Mouse (Mus musculus) midbrain, postnatal 0 days (tissue): ENCODE results near the gene Mgat5. TPM values are rescaled to one million over a fixed set of nuclear protein-coding genes. Genes with fewer than 3 reads are reported as not detected.

Experiments used
- ATAC-seq: fragments of 200-750 bp; cut with Nextera tagmentation; 2 replicates; pipeline ENCODE4 v1.8.0; 2017; ENCODE audit warnings: moderate number of reproducible peaks, mild to moderate bottlenecking, moderate TSS enrichment, moderate library complexity; ENCODE audit not compliant: low FRiP score
- DNase-seq: peaks from one replicate; pipeline ENCODE4 v3.0.0-alpha.2; 2015; ENCODE audit warnings: low spot score
- H3K27ac ChIP-seq: fragments of 300-500 bp; sonication (generic); 2 replicates; pipeline ENCODE4 v1.5.1; 2014; ENCODE audit warnings: low read depth, mild to moderate bottlenecking, low read length, mixed read lengths
- H3K27me3 ChIP-seq: fragments of 300-500 bp; sonication (generic); 2 replicates; pipeline ENCODE4 v1.6.1; 2014; ENCODE audit warnings: low read length, control low read depth, mixed read lengths; ENCODE audit not compliant: insufficient read depth
- H3K36me3 ChIP-seq: fragments of 300-500 bp; sonication (generic); 2 replicates; pipeline ENCODE4 v1.6.1; 2014; ENCODE audit warnings: low read length, control low read depth, mixed read lengths; ENCODE audit not compliant: insufficient read depth
- H3K4me1 ChIP-seq: fragments of 300-500 bp; sonication (generic); 2 replicates; pipeline ENCODE4 v1.6.1; 2014; ENCODE audit warnings: mild to moderate bottlenecking, control low read depth, antibody characterized with exemption, low read length, mixed read lengths; ENCODE audit not compliant: insufficient read depth
- H3K4me2 ChIP-seq: fragments of 300-500 bp; sonication (generic); 2 replicates; pipeline ENCODE4 v1.6.1; 2014; ENCODE audit warnings: low read depth, mild to moderate bottlenecking, low read length, mixed read lengths; ENCODE audit not compliant: poor library complexity, severe bottlenecking
- H3K4me3 ChIP-seq: fragments of 300-500 bp; sonication (generic); 2 replicates; pipeline ENCODE4 v1.5.1; 2014; ENCODE audit warnings: low read depth, mild to moderate bottlenecking, low read length, moderate library complexity
- H3K9ac ChIP-seq: fragments of 300-500 bp; sonication (generic); replicated peaks from 2 replicates; pipeline ENCODE4 v1.6.1; 2014; ENCODE audit warnings: mild to moderate bottlenecking, low read length, moderate library complexity, mixed read lengths; ENCODE audit not compliant: poor library complexity, severe bottlenecking
- H3K9me3 ChIP-seq: fragments of 300-500 bp; sonication (generic); 2 replicates; pipeline ENCODE4 v1.6.1; 2016; ENCODE audit warnings: low read length, control low read depth
- CTCF ChIP-seq: IDR thresholded peaks from 2 replicates; pipeline ENCODE4 v1.5.1; 2016; ENCODE audit warnings: antibody characterized with exemption, mild to moderate bottlenecking
- WGBS: fragments of 180-500 bp; shearing (Covaris S2); extraction: QIAGEN DNeasy Blood & Tissue Kit; methylation state at CpG from one replicate; pipeline ENCODE4 v1.1.7; 2014; 5-methylcytosine and 5-hydroxymethylcytosine counted together
- polyA plus RNA-seq: library from polyadenylated mRNA; unstranded; fragments of >200 nt; fragmentation: Nextera tagmentation; extraction: Ambion mirVana; gene quantifications from 2 replicates; pipeline ENCODE4 v1.2.1, GENCODE M21; 2015
- total RNA-seq: library from RNA; depleted of rRNA; stranded (reverse); fragments of >200 nt; gene quantifications from 2 replicates; pipeline ENCODE4 v1.2.3, GENCODE M21; 2014

Mgat5 gene
- total and polyA plus RNA-seq, 2 experiments from 2014 or later: 13.0 to 56.5 TPM

GRCm38 (mm10) chr1:127169516-127169915 is 35.3 kb upstream of the Mgat5 start:
- no peak for TF ChIP-seq CTCF
- WGBS: 83% methylated on average over 8 of the region's 8 CpGs
- Histone ChIP-seq H3K27ac (no peak overlapping the region), H3K4me1 (no peaks in the 10 kb centered on the region), H3K27me3 (no peaks in the 10 kb centered on the region), H3K36me3 (no peaks in the 10 kb centered on the region), H3K9ac (no peak overlapping the region), H3K9me3 (no peaks in the 10 kb centered on the region), H3K4me2 (no peak overlapping the region), H3K4me3 (no peak overlapping the region)
- ATAC-seq (no peak), DNase-seq (no peak)

- no peaks in the 10 kb centered on the region for H3K9me3 ChIP-seq
- no peak for TF ChIP-seq CTCF
- WGBS: 92% methylated on average over 7 of the region's 7 CpGs
- H3K36me3 ChIP-seq: no peaks in the 10 kb centered on the region
- no peak overlapping the region for H3K27ac ChIP-seq
- DNase-seq (no peak), ATAC-seq (no peak)
- H3K4me2 ChIP-seq: no peak overlapping the region
- H3K4me1 ChIP-seq: no peaks in the 10 kb centered on the region
- H3K4me3 ChIP-seq: no peak overlapping the region
- H3K9ac ChIP-seq: no peak overlapping the region
- no peaks in the 10 kb centered on the region for H3K27me3 ChIP-seq
Observed at GRCm38 (mm10) chr1:127171361-127171760, 33.5 kb upstream of the Mgat5 start.

DNA sequence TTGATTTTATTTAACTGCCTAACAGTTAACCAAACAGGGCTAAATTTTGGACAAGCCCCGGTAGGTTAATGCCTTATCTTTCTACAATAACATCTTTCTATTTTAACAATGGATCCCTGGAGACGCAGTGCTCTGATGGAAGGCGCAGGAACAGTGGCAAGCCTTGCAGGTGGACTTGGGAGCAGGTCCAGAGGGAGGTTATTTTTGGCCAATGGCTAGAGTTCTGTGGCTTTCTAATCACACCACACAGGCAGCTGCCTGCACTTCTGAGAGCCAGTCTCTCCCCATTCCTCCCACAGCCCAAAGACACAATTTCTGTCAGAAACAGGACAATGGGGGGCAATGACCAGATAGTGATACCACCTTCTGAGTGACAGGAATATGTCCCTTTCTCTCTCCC is 31.4 kb upstream of the Mgat5 start:
- Histone ChIP-seq H3K4me3 (no peak overlapping the region), H3K27me3 (no peaks in the 10 kb centered on the region), H3K4me1 (no peaks in the 10 kb centered on the region), H3K9ac (no peak overlapping the region), H3K9me3 (no peaks in the 10 kb centered on the region), H3K36me3 (no peaks in the 10 kb centered on the region), H3K27ac (no peak overlapping the region), H3K4me2 (no peak overlapping the region)
- no peak for DNase-seq
- WGBS: 72% methylated on average over 3 of the region's 3 CpGs
- ATAC-seq: no peak
- TF ChIP-seq CTCF: no peak

GRCm38 (mm10) chr1:127192396-127192795 is 12.4 kb upstream of the Mgat5 start:
- Histone ChIP-seq H3K4me2 (no peak overlapping the region), H3K36me3 (no peaks in the 10 kb centered on the region), H3K27ac (no peak overlapping the region), H3K27me3 (no peaks in the 10 kb centered on the region), H3K9ac (no peak overlapping the region), H3K4me3 (no peak overlapping the region), H3K4me1 (no peaks in the 10 kb centered on the region), H3K9me3 (no peaks in the 10 kb centered on the region)
- ATAC-seq (no peak), DNase-seq (no peak)
- WGBS: 85% methylated on average over 6 of the region's 6 CpGs
- no peak for TF ChIP-seq CTCF

DNA sequence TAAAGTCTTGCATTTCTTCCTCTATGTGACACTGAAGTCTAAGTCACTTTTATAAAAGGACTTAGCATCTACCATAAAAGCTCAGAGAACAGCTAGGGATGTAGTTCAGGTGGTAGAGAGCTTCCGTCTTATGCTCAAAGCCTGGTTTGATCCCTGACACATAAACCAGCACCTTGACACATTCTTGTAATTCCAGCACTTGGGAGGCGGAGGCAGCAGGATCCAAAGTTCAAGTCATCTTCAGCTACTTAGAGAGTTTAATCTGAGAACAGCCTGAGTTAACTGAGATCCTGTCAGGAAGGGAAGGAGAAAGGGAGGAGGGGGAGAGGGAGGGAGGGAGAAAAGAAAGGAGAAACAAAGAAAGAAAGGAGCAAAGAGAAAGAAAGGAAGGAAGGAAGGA is 5.6 kb upstream of the Mgat5 start:
- WGBS: 74% methylated on average over 2 of the region's 2 CpGs
- ATAC-seq: no peak

DNA sequence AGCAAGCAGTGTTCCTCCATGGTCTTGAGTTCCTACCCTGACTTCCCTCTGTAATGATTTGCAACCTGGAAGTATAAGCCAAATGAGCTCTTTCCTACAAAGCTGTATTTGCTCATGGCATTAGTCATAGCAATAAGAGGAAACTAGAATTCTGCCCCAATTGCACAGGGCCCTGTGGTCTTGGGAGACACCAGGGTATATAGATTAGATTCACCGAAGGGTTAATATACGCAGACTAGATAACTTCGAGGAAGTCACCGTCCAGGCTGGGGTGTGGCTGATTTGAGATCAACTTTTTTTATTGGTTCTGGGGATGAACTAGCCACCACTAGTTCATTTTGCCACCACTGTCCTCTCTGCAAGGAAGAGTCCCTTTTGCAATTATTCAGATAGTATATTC is 2.5 kb upstream of the Mgat5 start:
- no peak overlapping the region for H3K4me2 ChIP-seq
- H3K4me1 ChIP-seq: peaks cover 3% of the 10 kb centered on the region; the same call in 1 of the 2 replicates
- no peak for ATAC-seq
- H3K4me3 ChIP-seq: no peak overlapping the region
- DNase-seq: no peak
- H3K36me3 ChIP-seq: no peaks in the 10 kb centered on the region
- no peak overlapping the region for H3K9ac ChIP-seq
- 75% methylated on average over 4 of the region's 4 CpGs for WGBS
- no peaks in the 10 kb centered on the region for H3K27me3 ChIP-seq
- no peak overlapping the region for H3K27ac ChIP-seq
- TF ChIP-seq CTCF: no peak
- H3K9me3 ChIP-seq: no peaks in the 10 kb centered on the region

More for the DNA sequence above, 5.6 kb upstream of the Mgat5 start:
- Histone ChIP-seq H3K27me3 (no peaks in the 10 kb centered on the region), H3K27ac (no peak overlapping the region), H3K9me3 (no peaks in the 10 kb centered on the region), H3K36me3 (no peaks in the 10 kb centered on the region), H3K4me1 (no peaks in the 10 kb centered on the region), H3K4me2 (no peak overlapping the region), H3K9ac (no peak overlapping the region), H3K4me3 (no peak overlapping the region)
- TF ChIP-seq CTCF: no peak
- DNase-seq: no peak
